Mouse (Mus musculus): ENCODE results near the gene Ndufa4l2. TPM values are rescaled to one million over a fixed set of nuclear protein-coding genes. Genes with fewer than 3 reads are reported as not detected.
A peak's percentile ranks its signal among the peaks of the same experiment; 100 is the strongest.

Gene Ndufa4l2
- total RNA-seq, 4 experiments from 2014 or later = 17.2 to 26.5 (median 21.6) TPM

DNA sequence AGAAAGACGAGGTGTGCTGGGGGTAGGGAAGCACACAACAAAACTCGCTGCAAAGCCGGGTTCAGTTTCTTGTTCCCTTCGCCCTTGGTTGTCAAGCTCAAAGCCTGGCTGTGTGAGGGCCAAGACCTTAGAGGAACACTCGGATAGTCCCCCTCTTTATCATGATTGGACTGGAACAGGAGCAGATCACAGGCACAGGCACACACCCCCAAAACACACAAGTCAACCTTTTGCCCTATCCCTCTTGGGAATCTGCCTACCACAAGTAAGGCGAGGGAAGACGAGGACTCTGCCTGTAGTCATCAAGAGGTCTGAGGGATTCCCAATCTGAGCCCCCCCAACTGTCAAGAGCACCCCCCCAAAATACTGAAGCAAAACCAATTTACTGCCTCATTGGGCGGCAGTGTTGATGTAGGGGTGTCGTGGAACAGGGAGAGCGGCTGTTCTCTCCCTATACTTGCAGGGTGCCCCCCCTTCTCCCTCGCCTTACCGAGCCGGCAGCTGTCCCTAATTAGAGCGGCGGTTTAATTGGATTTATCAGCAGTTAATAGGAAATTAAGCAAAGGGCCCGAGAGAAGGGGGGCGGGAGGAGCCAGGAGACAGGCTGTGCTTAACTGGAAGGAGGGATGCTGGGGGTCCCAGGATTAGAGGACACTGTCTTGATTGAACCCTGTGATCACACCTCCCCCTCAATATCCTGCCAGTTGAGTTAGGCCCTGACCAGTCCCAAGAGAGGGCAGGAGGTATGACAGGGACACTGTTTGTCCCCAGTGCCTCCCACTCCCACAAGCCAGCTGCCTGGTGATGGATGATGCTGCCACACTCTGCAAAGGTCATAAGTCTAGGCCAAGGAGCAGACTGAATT lies 4.7 kb upstream of the Ndufa4l2 start:
- no peak for DNase-seq (ENCODE audit: low spot score)

DNA sequence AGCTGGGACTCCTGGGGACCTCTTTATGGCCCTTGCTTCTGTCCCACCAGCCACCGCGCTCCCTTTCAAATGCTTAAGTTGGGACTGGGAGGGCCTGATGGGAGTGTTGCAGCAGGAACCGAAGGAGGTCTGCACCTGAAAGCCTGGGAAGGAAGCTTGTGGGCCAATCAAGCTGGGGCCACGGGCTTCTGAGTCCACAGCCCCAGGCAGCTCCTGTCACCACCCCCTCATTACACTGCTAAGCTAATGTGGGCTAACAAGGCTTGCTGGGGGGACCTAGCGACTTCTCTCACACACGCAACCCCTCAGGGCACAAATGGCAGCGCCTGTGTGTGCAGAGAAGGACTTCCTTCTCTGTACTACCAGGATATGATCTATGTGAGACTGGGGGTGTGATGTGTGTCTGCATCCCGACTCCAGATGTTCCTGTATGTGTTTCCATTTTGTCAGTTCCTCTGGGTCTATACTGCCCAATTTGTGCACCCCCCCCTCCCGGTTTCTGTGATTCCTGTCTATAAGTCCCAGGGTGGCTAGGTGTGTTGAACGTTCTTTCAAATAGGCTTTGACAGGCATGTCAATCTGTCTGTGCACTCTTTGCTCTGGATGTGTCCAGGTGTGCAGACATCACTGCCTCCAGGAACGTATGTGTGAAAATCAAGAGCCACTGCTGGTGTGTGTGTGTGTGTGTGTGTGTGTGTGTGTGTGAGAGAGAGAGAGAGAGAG lies 3.7 kb upstream of the Ndufa4l2 start:
- DNase-seq (ENCODE audit: low spot score) = no peak

DNA sequence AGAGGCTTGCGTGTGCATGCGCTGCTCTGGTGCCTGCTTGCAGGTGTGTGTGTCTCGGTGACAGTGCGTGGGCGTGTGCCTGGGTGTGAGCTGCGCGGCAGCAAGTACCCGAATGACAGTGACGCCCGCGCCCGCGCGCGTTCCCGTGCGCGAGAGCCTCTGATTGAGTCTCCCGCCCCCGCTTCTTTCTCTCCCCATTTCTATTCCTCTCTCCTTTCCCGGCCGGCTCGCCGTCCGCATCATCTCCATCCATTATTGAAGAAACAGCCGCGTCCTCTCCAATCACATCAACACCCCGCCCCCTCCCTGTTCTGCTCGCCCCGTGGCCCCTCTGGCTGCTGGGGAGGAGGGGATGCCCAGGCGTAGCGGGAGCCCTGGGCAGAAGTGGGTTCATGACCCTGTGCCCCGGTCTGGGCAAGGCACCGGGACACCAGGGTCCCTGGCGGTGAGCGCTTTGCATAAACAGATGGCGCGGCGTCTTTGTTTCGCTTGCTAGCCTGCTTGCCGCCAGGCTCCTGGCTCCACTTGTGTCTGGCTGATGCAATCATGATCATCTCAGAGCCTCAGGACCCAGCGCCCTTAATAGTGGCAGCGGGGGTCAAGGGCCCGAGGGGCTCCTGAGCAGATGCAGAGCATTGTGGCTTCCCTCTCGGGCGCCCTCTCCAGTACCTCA lies 3.0 kb upstream of the Ndufa4l2 start:
- DNase-seq (ENCODE audit: low spot score) = no peak

DNA sequence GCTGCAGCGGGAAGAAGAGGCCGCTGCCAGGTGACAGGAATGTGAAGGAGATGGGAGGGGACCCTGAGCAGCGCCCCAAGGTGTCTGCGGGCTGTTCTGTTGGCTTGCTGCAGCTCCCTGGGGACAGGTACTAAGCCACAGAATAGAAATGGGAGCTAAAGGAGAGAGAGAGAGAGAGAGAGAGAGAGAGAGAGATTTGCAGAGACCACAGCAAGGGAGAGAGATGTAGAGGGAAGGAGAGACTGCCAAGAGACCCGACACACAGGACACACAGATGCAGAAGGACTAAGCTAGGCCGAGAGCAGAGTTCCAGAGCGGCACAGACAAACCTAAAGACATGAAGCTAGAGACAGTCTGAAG lies 2.5 kb upstream of the Ndufa4l2 start:
- DNase-seq (ENCODE audit: low spot score) = no peak

DNA sequence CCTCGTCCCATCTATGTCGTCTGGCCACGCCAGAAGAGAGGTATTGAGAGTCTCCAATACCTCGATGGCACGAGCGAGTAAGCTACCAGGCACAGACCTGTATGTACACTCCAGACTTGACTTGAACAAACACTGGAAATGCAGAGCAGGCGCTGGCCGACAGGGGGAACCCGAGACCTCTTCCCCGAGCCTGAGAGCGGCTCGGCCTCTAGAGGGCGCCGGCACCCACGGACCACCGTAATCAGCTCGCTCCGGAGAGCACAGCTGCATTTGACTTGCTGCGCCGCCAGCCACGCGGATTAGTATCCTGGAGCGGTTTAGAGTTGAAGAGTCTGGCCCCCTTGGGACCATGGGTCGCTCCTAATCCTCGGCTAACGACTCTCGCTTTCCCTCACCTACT lies 2.0 kb upstream of the Ndufa4l2 start:
- peak; percentile 94 for DNase-seq (ENCODE audit: low spot score)

DNA sequence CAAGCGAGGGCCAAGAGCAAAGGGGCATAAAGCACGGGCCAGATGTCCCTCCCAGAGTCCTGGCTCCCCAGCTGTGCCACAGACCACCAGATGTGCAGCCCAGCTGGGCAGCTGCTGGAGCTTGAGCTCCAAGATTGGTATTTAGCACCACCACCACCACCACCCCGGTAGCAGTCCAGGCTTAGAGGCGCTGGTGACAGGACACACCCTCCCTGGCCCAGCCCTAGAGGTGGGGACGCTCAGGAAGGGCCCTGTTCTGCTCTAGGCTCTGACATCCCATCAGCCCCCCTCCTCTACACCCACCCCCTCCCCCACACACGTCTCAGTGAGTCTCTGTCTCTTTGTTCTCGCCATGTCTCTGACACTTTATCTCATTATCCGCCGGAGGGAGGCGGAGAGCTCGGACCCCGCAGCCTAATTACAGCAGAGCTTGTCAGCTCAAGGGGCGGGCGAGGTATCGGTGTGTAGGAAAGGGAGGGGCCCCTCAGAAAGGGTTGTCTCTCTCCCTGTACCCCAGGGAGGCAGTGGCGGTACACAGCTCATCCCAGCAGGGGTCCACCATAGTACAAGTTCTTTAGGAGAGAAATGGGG lies 1.2 kb upstream of the Ndufa4l2 start:
- no peak for DNase-seq (ENCODE audit: low spot score)

DNA sequence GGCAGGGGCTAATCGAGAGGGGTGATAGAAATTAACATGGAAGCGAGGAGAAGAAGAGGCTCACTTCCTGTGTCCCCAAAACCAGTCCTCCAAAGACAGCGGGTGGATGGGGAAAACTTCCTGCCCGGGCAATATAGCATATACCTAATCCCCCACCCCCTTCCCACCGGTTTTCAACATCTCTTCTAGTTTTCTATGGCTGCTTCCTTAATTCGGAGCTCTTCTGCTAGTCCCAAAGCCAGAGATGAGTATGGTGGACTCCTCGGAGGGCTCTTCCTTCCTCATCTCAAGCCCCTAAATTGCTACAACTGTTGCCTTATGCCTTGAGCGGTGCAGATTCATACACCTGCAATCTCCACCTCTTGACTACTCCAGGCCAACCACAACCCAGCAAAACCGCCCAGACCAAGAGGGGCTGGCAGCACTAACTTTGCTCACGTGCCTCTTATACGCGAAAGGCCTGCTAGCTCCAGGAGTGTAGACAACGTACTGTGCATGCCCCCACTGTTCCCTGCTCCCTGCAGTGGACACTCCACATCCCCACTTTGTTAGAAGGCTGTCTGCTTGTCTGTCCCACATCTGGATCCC lies 562 bp upstream of the Ndufa4l2 start:
- DNase-seq (ENCODE audit: low spot score) = no peak

DNA sequence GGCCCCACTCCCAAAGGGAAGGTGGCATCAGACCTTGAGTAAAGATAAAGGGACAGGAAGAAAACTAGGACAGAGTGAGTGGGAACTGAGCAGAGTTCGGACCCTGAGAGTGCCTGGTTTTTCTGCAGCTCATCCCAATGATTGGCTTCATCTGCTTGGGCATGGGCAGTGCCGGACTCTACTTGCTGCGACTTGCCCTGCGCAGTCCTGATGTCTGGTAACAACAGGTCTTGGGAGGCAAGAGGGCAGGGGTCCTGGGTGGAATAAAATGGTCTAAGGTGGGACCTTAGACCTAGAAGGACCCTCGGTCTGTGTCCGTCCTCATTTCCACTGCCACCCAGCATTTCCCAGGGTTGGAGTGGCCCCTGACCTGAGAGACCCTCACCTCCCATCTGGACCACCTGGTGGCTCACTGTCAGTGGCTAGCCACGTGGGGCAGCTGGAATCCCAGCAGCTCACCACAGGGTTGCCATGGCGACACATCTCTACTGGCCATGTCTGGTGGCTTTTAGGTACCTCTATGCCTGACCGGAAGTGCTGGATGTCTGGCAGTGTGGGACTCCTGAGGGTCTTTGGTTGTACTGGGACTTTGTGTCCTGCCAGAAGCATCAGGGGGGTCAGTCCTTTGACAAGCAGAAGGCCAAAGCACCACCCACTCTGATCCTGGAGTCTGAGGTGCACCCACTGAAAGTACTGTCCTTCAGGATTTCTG lies 660 bp downstream of the Ndufa4l2 start:
- DNase-seq (ENCODE audit: low spot score) = no peak

DNA sequence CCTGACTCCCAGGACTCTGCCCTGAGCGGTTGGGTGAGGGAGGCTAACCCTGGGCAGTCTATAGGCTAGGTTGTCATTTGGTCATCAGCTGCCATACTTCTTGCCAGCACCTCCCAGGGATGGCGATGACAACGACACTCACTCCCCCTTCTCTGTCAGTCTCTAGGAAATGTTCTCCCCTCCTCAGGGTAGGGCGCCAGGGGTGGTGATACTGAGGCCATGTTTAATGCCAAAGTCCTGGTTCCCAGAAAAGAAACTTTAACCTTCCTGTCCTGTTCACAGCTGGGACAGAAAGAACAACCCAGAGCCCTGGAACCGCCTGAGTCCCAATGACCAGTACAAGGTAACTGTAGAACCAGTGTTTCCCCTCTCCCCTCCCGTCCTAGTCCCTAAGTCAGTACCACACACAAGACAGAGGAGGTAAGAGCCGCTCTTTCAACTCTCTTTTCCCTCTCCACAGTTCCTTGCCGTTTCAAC lies 1.3 kb downstream of the Ndufa4l2 start:
- DNase-seq (ENCODE audit: low spot score) = no peak

DNA sequence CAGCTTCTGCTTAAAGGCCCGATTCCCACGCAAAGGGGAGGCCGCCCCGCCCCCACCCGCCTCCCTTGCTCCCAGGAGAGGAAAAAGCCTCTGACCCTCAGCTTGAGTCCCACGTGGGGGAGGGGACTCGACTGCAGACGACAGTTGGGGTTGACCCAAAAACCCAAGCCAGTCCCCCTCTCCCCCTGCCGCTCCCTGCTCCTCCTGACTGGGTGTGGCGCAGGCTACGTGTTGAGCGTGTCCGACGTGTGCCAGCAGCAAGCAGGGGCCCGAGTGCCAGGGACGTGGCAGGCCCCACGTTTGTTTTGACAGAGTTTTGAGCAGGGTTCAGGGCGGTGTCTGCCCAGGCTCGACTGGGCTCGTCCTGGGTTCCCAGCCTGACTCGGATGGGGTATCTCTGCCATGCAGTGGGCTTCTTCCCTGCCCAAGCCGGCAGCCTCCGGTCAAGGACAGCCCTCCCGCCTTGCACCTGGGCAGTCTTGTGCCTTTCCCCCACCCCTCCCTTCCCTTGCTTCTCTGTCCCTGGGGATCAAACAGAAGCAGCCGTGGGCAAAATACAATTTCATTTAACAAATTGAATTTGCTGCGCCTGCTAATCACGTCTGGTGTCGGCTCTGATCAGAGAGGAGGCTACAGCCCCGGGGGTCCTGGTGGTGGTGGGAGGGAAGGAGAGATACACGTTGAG lies 2.0 kb downstream of the Ndufa4l2 start:
- DNase-seq (ENCODE audit: low spot score) = no peak

DNA sequence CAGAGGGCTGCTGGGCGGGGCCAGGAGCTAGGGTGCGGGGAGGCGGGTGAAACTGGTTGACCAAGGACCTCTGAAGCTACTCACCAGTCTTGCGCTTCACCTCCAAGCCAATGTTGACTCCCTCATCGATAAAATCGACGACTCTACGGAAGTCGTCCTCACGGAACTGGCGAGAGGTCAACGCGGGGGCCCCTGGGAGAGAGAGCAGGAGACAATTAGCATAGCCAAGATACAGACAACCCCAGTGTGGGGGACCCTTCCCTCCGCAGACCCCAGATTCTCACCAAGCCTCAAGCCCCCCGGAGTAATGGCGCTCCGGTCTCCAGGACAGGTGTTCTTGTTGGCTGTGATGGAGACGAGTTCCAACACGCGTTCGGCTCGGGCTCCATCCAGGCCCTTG lies 3.2 kb downstream of the Ndufa4l2 start:
- no peak for DNase-seq (ENCODE audit: low spot score)

DNA sequence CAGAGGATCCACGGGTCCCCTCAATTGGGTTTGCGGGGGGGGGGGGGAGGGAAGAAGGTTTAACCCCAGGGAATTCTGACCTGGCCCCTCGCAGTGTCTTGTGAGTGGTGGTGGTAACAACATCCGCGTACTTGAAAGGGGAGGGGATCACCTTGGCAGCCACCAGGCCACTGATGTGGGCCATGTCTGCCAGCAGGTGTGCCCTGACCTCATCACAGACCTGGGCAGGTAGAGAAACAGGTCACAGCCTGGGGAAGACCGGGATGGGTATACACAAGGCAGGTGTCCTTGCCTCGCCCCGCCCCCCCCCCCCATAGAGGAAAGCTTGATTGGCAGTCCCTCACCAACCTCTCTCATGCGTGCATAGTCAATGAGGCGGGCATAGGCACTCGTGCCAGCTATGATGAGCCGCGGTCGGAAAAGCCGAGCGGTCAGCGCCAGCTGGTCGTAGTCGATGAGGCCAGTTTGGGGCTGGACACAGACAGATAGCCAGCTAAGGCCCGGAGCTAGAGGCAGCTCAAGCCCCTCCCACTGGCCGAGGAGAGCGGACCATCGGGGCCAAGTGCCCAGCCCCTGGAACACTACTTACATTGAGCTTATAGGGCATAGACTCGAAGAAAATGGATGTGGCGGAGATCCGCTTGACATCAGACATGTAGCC lies 4.4 kb downstream of the Ndufa4l2 start:
- DNase-seq (ENCODE audit: low spot score) = no peak

DNA sequence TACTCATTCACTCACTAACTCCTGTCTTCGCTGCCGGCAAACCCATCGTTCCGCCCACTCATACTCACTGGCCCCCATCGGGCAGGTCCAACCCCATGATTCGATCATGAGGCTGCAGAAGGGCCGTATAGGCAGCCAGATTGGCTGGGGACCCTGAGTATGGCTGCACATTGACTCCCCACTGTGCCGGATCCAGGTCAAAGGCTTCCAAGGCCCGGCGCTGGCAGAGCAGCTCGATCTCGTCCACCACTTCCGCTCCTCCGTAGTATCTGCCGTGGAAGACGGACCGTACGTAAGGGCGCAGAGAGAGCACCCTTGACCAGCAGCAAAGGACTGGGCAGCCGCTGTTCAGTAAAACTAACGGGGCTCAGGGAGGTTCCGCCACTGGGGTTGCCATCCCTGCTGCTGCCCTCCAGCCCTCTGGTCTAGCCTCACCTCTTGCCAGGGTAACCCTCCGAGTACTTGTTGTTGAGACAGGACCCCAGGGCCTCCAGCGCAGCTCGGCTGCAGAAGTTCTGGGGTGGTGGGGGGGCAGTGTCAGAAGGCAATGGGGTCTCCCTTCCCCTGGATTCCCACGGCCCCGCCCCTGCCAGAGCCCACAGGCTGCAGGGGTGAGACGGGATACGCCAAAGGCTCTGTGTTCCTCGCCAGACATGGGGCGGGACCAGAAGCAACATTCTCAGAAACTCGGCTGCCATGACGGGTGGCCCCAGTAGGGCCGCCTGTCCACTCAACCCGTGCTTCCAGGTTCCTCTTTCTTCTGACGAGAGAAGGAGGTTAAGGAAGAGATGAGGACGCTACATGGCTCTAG lies 5.3 kb downstream of the Ndufa4l2 start:
- no peak for DNase-seq (ENCODE audit: low spot score)

DNA sequence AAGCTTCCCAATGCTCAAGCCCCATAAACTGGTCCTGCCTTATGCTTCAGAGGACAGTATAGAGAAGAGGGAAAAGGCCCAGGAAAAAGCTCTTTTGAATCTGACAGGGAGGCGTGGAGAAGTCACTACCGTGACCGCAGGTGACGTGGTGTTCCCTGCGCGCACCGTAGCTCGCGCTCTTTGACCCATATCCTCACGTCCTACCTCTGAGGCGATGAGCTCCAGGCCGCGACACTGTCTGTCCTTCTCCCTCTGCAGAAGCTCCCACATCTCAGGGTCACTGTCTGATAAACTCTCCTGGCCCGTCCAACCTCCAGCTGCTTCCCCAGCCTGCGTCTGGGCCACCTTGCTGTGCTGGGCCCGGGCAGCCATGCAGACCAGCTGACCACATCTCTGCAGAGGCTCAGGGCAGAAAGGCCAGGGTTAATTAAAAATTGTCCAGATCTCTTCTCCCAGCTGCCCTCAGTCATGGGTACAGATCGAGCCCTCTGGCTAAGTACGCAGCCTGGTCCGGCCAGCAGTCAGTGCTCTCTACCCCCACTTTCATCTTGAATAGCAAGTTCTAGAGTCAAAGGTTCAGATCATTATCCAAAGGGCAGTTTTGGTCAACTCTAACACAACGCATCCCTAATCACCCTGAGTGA lies 6.1 kb downstream of the Ndufa4l2 start:
- DNase-seq (ENCODE audit: low spot score) = no peak

DNA sequence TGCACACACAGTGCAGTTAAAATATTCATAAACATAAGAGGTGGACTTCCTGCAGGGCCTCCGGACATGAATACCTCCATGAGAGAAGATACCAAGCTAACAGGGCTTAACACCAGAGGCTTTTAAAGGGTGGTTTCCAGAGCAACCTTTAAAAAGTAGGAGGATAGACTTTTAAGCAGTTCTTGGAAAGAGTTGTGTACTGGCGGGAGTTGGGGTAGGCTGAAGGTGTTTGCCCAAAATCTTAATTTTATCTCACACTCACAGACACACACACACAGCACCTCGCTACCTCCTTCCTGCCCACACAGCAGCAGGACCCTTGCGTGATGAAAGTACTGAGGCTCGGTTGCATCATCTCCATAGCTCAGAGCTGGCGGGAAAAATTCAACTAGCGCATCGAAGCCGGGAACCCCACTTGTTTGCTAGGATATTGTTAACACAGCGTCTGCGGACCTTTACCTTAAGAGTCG lies 6.9 kb downstream of the Ndufa4l2 start:
- DNase-seq (ENCODE audit: low spot score) = no peak

DNA sequence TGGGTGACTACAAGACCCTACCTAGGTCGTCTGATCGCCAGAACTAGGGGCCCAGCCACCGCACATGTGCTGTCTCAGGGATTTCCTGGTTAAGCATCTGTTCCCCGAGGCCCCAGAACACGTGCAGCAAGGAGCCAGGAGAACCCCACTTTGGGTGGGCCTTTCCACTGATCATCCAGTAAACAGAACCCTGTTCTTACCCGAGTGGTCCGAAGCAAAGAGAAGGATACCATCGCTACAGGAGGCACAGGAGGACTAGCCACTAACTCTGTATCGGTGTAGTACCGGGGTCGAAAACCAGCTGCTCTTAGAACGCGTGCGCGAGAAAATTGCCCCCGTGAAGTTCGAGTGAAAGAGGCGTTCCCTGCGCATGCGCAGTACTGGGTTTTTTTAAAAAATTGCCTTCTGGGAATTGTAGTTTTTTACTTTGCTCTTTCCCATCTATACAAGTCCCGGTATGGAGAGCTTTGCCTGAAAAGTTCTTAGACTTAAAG lies 7.4 kb downstream of the Ndufa4l2 start, which contains the start of gene Shmt2:
Gene Shmt2, minus strand, starts transcription at position 357 of the 494 bp plus-strand sequence.
- DNase-seq (ENCODE audit: low spot score) = peak; percentile 85

DNA sequence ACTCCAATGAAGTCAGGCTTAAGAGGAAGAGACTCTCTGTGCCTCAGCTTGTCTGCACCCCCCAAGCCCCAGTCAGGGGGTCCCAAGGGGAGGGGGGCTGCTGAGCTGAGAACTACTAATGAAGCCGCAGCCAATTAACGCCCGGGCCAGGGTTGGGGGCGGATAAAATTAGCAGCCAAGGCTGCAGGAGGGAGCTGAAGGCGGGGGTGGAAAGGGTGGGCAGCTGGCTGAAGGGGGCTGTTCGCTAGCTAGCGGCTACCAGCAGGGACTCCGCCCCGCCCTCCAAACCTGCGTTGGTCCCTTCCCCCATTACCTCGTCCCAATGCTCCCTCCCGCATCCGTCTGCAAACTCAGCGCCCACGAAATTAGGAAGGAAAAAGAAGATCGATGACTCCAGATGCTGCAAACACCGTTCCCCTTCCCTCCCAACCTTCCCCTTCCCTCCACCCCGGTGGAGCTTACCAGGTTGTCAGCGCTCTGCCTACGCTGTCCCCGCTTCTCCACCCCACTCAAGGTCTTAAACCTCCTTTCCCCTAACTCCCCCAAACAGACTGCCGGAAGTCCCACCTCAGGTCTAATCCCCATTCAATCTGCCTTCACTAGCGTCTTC lies 10.0 kb downstream of the Ndufa4l2 start:
- DNase-seq (ENCODE audit: low spot score) = no peak

DNA sequence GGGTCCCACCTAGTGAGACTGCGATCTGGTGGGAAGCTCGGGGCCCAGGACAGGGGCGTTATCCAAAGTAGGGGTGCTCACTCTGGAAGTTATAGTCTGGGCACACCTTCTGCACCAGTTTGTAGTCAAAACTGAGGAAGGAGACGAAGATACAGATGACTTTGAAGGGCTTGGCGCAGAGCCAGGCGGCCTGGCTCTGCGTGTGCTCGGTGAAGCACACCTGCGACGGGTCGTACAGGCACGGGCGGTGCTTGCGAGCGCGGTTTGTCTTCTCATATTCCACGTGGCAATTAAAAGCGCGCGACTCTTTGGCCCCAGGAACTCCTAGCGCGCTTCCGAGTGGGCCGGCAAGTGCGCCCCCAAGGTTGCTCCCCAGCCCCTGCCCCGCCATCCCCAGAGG lies 11.3 kb downstream of the Ndufa4l2 start:
- DNase-seq (ENCODE audit: low spot score) = no peak

Data from heart, adult 8-10 months (tissue).